Mouse (Mus musculus): ENCODE measurements at regions not wholly inside any gene's neighbourhood (a gene's known extent, or its start where the extent isn't known, plus 50 kb on each side); places are given as distances from the start of the nearest gene placed in this dataset.

GRCm38 (mm10) chr5:75518213-75518612 lies 56.5 kb upstream of the Kit start:
- ATAC-seq (replicated peaks; ENCODE audit: low FRiP score, poor library complexity, severe bottlenecking), result no peak

GRCm38 (mm10) chr5:75523041-75523678 lies 51.6 kb upstream of the Kit start:
- no peak for ATAC-seq (replicated peaks; ENCODE audit: low FRiP score, poor library complexity, severe bottlenecking)
